Mouse (Mus musculus): ENCODE measurements around the gene Mlst8.

DNA sequence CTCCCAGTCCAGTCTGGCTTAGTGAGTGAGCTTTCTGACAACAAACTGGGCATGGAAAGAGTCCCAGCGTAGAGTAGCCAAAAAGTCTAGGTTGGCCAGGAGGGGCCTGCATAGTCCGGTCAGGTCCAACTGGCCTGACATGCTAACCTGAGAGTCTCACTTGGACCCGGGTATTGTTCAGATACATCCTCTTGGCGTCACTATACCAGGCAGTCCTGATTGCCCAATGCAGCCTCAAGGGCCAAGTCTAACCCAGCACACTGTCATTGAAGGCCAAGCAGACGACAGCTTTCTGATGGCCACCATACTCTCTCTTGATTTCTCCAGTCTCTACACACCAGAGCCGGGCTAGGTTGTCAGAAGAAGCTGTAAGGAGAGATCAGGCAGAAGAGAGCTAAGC, 3.3 kb downstream of the Mlst8 start:
- TF ChIP-seq CTCF (IDR thresholded peaks at IDR 0.05; ENCODE audit: low read depth) (no peak), EP300 (optimal IDR thresholded peaks at IDR 0.05) (no peak)
